Mouse (Mus musculus) v-Abl transformed pro-B cells (cell line): Measurements from ENCODE around the gene Csad.

Experiments used
- in situ Hi-C, 2 experiments: fragments of 400-800 bp; cut with MboI; formaldehyde crosslinking; loops; one replicate each; pipeline ENCODE4 v1.15.1; 2025; ENCODE audit not compliant: unreplicated experiment in 2 of 2

Gene Csad

DNA sequence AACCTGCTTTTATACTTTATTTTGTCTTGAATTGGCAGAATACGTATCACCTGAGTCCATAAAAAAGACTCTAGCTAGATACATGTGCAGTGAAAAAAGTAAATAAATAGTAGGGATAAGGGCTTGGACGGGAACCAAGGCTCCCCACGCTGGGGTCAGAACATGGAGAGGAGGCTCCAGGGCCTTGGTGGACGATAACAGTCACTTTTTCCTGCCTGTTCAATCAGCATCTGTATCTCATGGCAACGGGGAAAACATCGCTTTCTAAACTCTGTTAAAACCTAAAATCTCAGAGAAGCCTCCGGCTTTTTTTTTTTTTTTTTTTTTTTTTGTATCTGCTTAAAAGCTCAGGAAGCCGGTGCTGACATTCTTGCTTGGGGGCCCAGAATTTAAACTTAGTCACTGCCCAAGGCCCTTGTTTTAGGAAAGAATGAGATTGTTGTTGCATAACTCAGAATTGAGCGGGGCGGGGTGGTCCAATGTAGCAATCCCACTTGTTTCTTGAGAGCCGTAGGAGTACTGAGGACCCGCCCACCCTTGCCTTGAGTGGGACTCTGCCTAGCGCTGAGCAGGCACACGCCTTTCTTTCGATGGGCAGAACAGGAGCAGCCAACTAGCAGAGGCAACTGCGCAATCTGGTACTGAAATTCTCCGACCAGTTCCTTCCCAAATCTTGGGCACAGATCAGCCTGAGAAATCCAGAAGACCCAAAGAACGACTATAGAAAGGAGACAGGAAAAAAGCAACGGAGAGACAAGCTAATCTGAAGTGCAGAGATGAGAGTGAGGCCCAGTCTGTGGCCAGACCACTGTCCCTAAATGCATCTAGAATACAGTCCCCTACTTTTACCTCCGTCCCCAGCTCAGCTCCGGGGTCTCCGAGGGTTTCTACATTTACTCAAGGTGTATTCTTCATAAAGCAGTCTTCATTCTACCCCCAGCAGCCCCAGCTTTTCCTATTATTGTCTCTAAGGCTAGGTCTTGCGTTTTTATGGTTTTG lies 61.3 kb downstream of the Csad start:
- in situ Hi-C loops: loop anchor here in 1 of 2 experiments (10.0 kb wide), 1 partner anchor 158 kb away; no protein-coding TSS in a partner anchor

DNA sequence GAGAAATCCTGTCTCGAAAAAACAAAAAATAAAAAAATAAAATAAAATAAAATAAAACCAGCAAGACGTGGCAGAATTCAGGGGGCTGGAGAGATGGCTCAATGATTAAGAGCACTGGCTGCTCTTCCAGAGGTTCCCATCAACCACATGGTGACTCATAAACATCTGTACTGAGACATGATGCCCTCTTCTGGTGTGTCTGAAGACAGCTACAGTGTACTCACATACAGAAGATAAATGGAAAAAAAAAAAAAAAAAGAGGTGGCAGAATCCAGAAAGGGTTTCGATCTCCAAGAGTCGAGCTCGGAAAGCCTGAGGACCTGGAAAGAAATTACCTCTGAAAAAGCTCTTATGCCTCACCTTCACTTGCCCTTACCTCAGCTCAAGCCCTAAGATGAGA lies 63.4 kb downstream of the Csad start:
- in situ Hi-C loops: loop anchor here in 1 of 2 experiments (10.0 kb wide), 1 partner anchor 156 kb away; no protein-coding TSS in a partner anchor

DNA sequence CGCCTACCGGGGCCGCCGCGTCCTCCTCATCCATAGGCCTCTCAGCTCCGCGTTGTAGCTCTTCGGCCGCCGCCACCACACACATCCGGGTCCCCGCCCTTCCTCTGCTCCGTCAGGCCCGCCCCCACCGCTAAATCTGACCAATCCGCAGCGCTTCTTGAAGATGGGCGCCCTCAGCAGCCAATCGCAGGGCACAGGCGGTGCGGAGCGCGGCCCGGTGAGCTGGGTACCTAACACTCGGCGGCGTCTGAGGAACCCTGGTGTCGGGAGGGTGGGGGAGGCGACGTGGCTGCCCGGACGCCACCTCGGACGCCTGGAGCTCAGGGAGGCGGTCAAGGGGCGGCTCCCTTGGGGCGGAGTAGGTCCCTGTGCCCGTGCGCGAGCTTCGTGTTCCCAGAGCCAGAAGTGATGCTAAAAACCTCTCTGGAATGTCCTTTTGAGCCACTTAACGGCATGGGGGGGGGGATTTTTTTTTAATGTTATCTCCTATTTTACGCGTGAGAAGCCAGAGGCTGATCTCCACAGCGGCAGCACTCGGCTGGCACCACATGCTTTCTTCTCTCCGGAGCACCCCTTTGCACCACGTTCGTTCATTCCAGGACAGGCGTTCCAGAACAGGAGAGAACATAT lies 68.3 kb downstream of the Csad start, which contains the start of gene Spryd3:
TSS of gene Spryd3 (minus strand) at position 106 of the 630 bp plus-strand sequence.
- in situ Hi-C loops: no loop called here

DNA sequence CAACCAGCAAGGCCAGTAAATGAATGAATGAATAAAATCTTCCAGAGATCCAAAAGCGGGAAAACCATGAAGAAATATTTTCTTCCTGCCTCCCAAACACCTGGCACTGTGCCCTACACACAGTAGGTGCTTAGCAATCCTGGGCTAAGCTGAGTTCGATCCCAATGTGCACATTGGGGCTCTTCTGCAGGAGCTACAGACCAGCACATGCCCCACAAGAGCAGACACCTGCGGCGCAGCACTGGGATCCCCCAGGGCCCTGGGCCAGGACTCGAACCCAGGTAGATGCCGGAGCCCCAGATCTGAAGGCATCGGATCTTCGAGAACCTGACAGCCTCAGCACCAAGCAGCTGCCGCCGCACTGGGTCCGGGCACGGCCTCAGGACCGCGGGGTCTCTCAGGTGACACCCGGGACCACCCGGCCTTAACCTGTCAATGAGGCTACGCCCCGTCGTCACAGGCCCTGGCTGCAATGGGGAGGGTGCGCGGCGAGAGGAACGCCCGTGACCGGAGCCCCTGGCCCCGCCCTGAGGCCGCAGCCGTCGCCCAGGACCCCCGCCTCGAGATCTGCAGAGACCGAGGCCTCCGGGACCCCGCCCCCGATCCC lies 68.9 kb downstream of the Csad start:
- in situ Hi-C loops: no loop called here

DNA sequence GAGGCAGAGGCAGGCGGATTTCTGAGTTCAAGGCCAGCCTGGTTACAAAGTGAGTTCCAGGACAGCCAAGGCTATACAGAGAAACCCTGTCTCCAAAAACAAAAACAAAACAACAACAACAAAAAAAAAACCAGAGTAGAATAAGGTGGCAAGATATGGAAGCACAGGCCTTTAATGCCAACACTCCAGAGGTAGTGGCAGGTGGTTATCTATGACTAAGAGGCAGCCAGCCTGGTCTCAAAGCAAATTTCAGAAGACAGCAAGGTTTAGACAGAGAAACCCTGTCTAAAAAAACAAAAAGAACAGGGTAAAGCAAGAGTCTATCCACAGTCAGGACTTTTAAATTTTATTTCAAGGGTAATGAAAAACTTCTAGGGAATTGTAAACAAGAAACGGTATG lies 69.8 kb downstream of the Csad start:
- in situ Hi-C loops: no loop called here

DNA sequence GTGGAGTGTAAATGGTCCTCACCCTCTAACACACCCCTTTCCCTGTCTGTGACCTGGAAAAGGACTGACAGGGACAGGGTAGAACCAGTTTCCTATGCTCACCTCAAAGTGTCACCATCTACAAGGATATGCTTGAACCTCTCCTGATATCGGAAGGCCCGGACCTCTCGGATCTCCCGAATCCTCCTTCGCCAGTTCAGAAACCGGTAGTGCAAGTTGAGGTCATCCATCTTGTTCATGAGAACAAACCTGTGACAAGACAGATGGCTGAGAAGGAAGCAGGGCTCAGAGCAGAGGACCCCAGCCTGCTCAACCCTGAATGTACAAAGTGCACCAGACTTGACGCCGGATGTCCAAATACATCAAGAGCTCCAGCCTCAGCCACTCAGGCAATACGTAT lies 71.2 kb downstream of the Csad start:
- in situ Hi-C loops: no loop called here
